Mouse (Mus musculus) heart, embryonic 14.5 days (tissue): ENCODE data around the gene Ranbp10. TPM values are rescaled to one million over a fixed set of nuclear protein-coding genes. Genes with fewer than 3 reads are reported as not detected.
A peak's percentile ranks its signal among the peaks of the same experiment; 100 is the strongest.

ENCODE experiments used
- ATAC-seq: fragments of 200-750 bp; cut with Nextera tagmentation; 2 replicates; pipeline ENCODE4 v1.8.0; 2017; ENCODE audit warnings: low read depth, moderate TSS enrichment; ENCODE audit not compliant: insufficient number of reproducible peaks, insufficient read depth, low FRiP score
- H3K27ac ChIP-seq, 2 experiments: fragments of 200-500 bp in 1 of 2; fragments of 300-500 bp in 1 of 2; sonication (generic) in 1 of 2; replicated peaks in 1 of 2; 2 replicates each; pipeline ENCODE4 v1.5.1; 2012 to 2014; ENCODE audit warnings: low read depth in 2 of 2, low read length in 2 of 2, control low read depth in 1 of 2, mild to moderate bottlenecking in 1 of 2, mixed read lengths in 1 of 2; ENCODE audit not compliant: control insufficient read depth in 1 of 2, insufficient read depth in 1 of 2
- H3K27me3 ChIP-seq: fragments of 300-500 bp; sonication (generic); 2 replicates; pipeline ENCODE4 v1.6.1; 2014; ENCODE audit warnings: mild to moderate bottlenecking, low read length, control low read depth; ENCODE audit not compliant: control insufficient read depth, insufficient read depth
- H3K36me3 ChIP-seq: fragments of 300-500 bp; sonication (generic); 2 replicates; pipeline ENCODE4 v1.6.1; 2014; ENCODE audit warnings: mild to moderate bottlenecking, control low read depth, low read length, mixed read lengths; ENCODE audit not compliant: control insufficient read depth, insufficient read depth
- H3K4me1 ChIP-seq, 2 experiments: fragments of 200-500 bp in 1 of 2; fragments of 300-500 bp in 1 of 2; sonication (generic) in 1 of 2; 2 replicates each; pipeline ENCODE4 v1.6.1; 2012 to 2014; ENCODE audit warnings: low read length in 2 of 2, control low read depth in 1 of 2, mixed read lengths in 1 of 2; ENCODE audit not compliant: control insufficient read depth in 2 of 2, insufficient read depth in 2 of 2
- H3K4me2 ChIP-seq: fragments of 300-500 bp; sonication (generic); 2 replicates; pipeline ENCODE4 v1.6.1; 2014; ENCODE audit warnings: mild to moderate bottlenecking, low read length
- H3K4me3 ChIP-seq, 2 experiments: fragments of 200-500 bp in 1 of 2; fragments of 300-500 bp in 1 of 2; sonication (generic) in 1 of 2; 2 replicates each; pipeline ENCODE4 v1.5.1; 2012 to 2014; ENCODE audit warnings: low read length in 2 of 2, mild to moderate bottlenecking in 2 of 2, control low read depth in 1 of 2, low read depth in 1 of 2, moderate library complexity in 1 of 2; ENCODE audit not compliant: control insufficient read depth in 1 of 2, insufficient read depth in 1 of 2
- H3K9ac ChIP-seq: fragments of 300-500 bp; sonication (generic); 2 replicates; pipeline ENCODE4 v1.6.1; 2014; ENCODE audit warnings: mild to moderate bottlenecking, low read length
- H3K9me3 ChIP-seq: fragments of 300-500 bp; sonication (generic); 2 replicates; pipeline ENCODE4 v1.6.1; 2016; ENCODE audit warnings: low read length, control low read depth; ENCODE audit not compliant: control insufficient read depth
- WGBS: fragments of 180-500 bp; shearing (Covaris S2); extraction: QIAGEN DNeasy Blood & Tissue Kit; methylation state at CpG from one replicate; pipeline ENCODE4 v1.1.7; 2014; 5-methylcytosine and 5-hydroxymethylcytosine counted together
- polyA plus RNA-seq: library from polyadenylated mRNA; unstranded; fragments of >200 nt; fragmentation: Nextera tagmentation; extraction: Ambion mirVana; gene quantifications from 2 replicates; pipeline ENCODE4 v1.2.1, GENCODE M21; 2014

The Ranbp10 gene
- polyA plus RNA-seq, 1 experiment from 2014 or later = 11.5 TPM

- 90% methylated on average over 5 of the region's 5 CpGs for WGBS
These were observed 87.9 kb downstream of the Ranbp10 start for GRCm38 (mm10) chr8:105739216-105739615.

GRCm38 (mm10) chr8:105732186-105732585 is 95.0 kb downstream of the Ranbp10 start:
- Histone ChIP-seq H3K4me1 (peaks cover 0 to 4% of the 10 kb centered on the region in 2 experiments; a peak in 1 of 4 replicates), H3K36me3 (no peaks in the 10 kb centered on the region), H3K9me3 (no peaks in the 10 kb centered on the region), H3K27ac (no peak overlapping the region), H3K4me3 (no peak overlapping the region), H3K27me3 (no peaks in the 10 kb centered on the region), H3K4me2 (no peak overlapping the region), H3K9ac (no peak overlapping the region)
- 89% methylated on average over 5 of the region's 5 CpGs for WGBS
- ATAC-seq = no peak

More at GRCm38 (mm10) chr8:105739216-105739615, 87.9 kb downstream of the Ranbp10 start:
- H3K36me3 ChIP-seq = no peaks in the 10 kb centered on the region
- H3K9ac ChIP-seq = no peak overlapping the region
- H3K9me3 ChIP-seq = no peaks in the 10 kb centered on the region
- H3K27ac ChIP-seq = no peak overlapping the region
- ATAC-seq = no peak
- H3K4me1 ChIP-seq = no peaks in the 10 kb centered on the region; a peak in 1 of 4 replicates
- H3K4me2 ChIP-seq = no peak overlapping the region
- H3K4me3 ChIP-seq = no peak overlapping the region
- no peaks in the 10 kb centered on the region for H3K27me3 ChIP-seq

GRCm38 (mm10) chr8:105727397-105728124 is 99.6 kb downstream of the Ranbp10 start:
- H3K4me3 ChIP-seq = no peak overlapping the region
- no peaks in the 10 kb centered on the region for H3K9me3 ChIP-seq
- 0 out of 2 replicates have a peak overlapping the region, but pooled peaks have one; percentile 6 for H3K4me2 ChIP-seq
- H3K27me3 ChIP-seq = no peaks in the 10 kb centered on the region
- H3K9ac ChIP-seq = no peak overlapping the region
- peak overlapping the region; percentile 23 to 68 for H3K27ac ChIP-seq
- H3K36me3 ChIP-seq = peaks cover 17% of the 10 kb centered on the region
- peak; percentile 81 for ATAC-seq
- WGBS = 66% methylated on average over 18 of the region's 18 CpGs
- H3K4me1 ChIP-seq = peaks cover 0 to 4% of the 10 kb centered on the region in 2 experiments; a peak in 1 of 4 replicates

- whole genome bisulfite sequencing = 80% methylated on average over 5 of the region's 5 CpGs
- no peak overlapping the region for H3K4me2 ChIP-seq
- no peaks in the 10 kb centered on the region for H3K27me3 ChIP-seq
- H3K4me3 ChIP-seq = no peak overlapping the region
- no peaks in the 10 kb centered on the region for H3K9me3 ChIP-seq
- H3K36me3 ChIP-seq = peaks cover 17% of the 10 kb centered on the region
- no peak for ATAC-seq
- peaks cover 0 to 4% of the 10 kb centered on the region in 2 experiments; a peak in 1 of 4 replicates for H3K4me1 ChIP-seq
- H3K27ac ChIP-seq = no peak overlapping the region
- no peak overlapping the region for H3K9ac ChIP-seq
These were observed 101.4 kb downstream of the Ranbp10 start for GRCm38 (mm10) chr8:105725726-105726125.

- Histone ChIP-seq H3K4me3 (no peak overlapping the region), H3K9ac (no peak overlapping the region), H3K4me2 (no peak overlapping the region), H3K36me3 (peaks cover 17% of the 10 kb centered on the region), H3K27me3 (no peaks in the 10 kb centered on the region), H3K4me1 (peaks cover 0 to 1% of the 10 kb centered on the region in 2 experiments; a peak in 1 of 4 replicates), H3K27ac (no peak overlapping the region), H3K9me3 (no peaks in the 10 kb centered on the region)
- WGBS = 84% methylated on average over 9 of the region's 9 CpGs
- ATAC-seq = no peak
These were observed 104.3 kb downstream of the Ranbp10 start for GRCm38 (mm10) chr8:105722861-105723260.

GRCm38 (mm10) chr8:105719637-105720036 is 107.5 kb downstream of the Ranbp10 start:
- Histone ChIP-seq H3K27me3 (no peaks in the 10 kb centered on the region), H3K27ac (no peak overlapping the region), H3K4me3 (no peak overlapping the region), H3K36me3 (peaks cover 21% of the 10 kb centered on the region), H3K9me3 (no peaks in the 10 kb centered on the region), H3K4me1 (no peaks in the 10 kb centered on the region), H3K9ac (no peak overlapping the region), H3K4me2 (no peak overlapping the region)
- 87% methylated on average over 4 of the region's 4 CpGs for WGBS
- ATAC-seq = no peak
